Mouse (Mus musculus) lung, adult 2 months (tissue): ENCODE results near the gene Gm21972. TPM values are rescaled to one million over a fixed set of nuclear protein-coding genes. Genes with fewer than 3 reads are reported as not detected.

Experiments used
- DNase-seq: peaks from one replicate; pipeline ENCODE4 v3.0.0; 2022
- H3K4me1 ChIP-seq: fragments of 200-500 bp; 2 replicates; pipeline ENCODE4 v1.6.1; 2011; ENCODE audit warnings: low read length; ENCODE audit not compliant: control insufficient read depth, insufficient read depth
- H3K4me3 ChIP-seq: fragments of 200-500 bp; replicated peaks from 2 replicates; pipeline ENCODE3; 2011; ENCODE audit warnings: low read depth, mild to moderate bottlenecking, control low read depth, low read length; ENCODE audit errors: extremely low read depth
- CTCF ChIP-seq: fragments of 200-500 bp; IDR thresholded peaks from 2 replicates; pipeline ENCODE4 v1.5.1; 2011; ENCODE audit warnings: mild to moderate bottlenecking, low read length, control low read depth; ENCODE audit not compliant: insufficient read depth
- POLR2A ChIP-seq: fragments of 200-500 bp; IDR thresholded peaks from 2 replicates; pipeline ENCODE4 v1.6.1; 2011; ENCODE audit warnings: low read depth, mild to moderate bottlenecking, control low read depth, low read length, borderline replicate concordance; ENCODE audit errors: extremely low read depth
- WGBS: fragments of 180-500 bp; shearing (Covaris S2); methylation state at CpG from one replicate; pipeline ENCODE4 v1.1.7; 2018; 5-methylcytosine and 5-hydroxymethylcytosine counted together
- polyA plus RNA-seq: library from polyadenylated mRNA; depleted of rRNA; stranded (reverse); fragments of >200 nt; gene quantifications from 2 replicates; pipeline ENCODE4 v1.2.3, GENCODE M21; 2012

Gene Gm21972
- polyA plus RNA-seq, 1 experiment = not detected

GRCm38 (mm10) chr1:86144001-86144944, 10.8 kb downstream of the Gm21972 start:
- peak; percentile 10 for DNase-seq
- Histone ChIP-seq H3K4me3 (no peak overlapping the region), H3K4me1 (peaks cover 3% of the 10 kb centered on the region; the same call in 1 of the 2 replicates)
- TF ChIP-seq POLR2A = no peak
- peak; percentile 22; the same call in 1 of the 2 replicates for TF ChIP-seq CTCF
- WGBS = 67% methylated on average over 21 of the region's 21 CpGs

GRCm38 (mm10) chr1:86146293-86146692, 12.9 kb downstream of the Gm21972 start:
- TF ChIP-seq CTCF (no peak), POLR2A (no peak)
- WGBS = 91% methylated on average over 5 of the region's 5 CpGs
- peaks cover 3% of the 10 kb centered on the region; the same call in 1 of the 2 replicates for H3K4me1 ChIP-seq
- DNase-seq = no peak
- H3K4me3 ChIP-seq = no peak overlapping the region

- Histone ChIP-seq H3K4me3 (no peak overlapping the region), H3K4me1 (peaks cover 3% of the 10 kb centered on the region; the same call in 1 of the 2 replicates)
- no peak for DNase-seq
- WGBS = 55% methylated on average over 5 of the region's 5 CpGs
- no peak for TF ChIP-seq POLR2A
- no peak for TF ChIP-seq CTCF
Observed at GRCm38 (mm10) chr1:86147557-86147956, 14.1 kb downstream of the Gm21972 start.

GRCm38 (mm10) chr1:86148161-86148560, 14.7 kb downstream of the Gm21972 start:
- TF ChIP-seq CTCF (no peak), POLR2A (no peak)
- H3K4me1 ChIP-seq = peaks cover 3% of the 10 kb centered on the region; the same call in 1 of the 2 replicates
- no peak overlapping the region for H3K4me3 ChIP-seq
- 61% methylated on average over 9 of the region's 9 CpGs for WGBS
- DNase-seq = no peak

DNA sequence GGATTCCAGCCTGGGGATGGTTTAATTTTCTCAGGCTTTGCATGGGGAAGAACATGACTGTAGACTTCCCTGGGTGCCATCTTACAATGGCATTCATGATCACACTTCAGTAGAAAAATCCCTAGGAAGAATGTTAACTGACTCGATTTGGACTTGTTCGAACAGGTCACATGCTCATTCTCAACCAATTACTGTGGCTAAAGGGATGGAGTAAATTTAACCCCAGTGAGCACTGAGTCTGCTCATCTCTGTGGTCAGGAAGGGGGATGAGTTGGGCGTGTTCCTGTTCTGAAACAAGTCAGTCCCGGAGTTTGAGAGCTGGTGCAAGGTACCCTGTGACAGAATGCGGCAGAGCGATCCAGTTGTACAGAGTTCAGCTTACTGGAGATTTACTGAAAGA, 17.5 kb downstream of the Gm21972 start:
- Histone ChIP-seq H3K4me1 (peaks cover 3% of the 10 kb centered on the region; the same call in 1 of the 2 replicates), H3K4me3 (no peak overlapping the region)
- 78% methylated on average over 6 of the region's 6 CpGs for WGBS
- DNase-seq = no peak
- TF ChIP-seq CTCF (no peak), POLR2A (no peak)

DNA sequence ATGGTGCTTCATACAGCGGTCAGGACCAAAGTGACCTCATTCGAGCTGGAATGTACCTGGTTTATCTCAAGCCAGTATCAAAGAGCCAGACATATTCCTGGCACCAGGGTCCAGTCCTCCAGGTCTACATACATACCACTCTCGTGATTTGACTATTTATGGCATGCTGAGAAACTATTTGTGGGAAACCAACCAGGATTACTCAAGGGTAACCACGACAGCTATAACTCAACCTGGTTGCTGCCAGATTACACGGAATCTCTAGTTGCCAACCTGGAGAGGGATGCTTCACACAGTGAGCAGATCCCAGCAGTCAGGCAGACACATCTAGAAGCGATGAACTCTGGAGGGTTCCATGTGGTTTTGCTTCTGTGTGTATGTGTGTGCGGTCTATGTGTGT, 17.9 kb downstream of the Gm21972 start:
- Histone ChIP-seq H3K4me3 (no peak overlapping the region), H3K4me1 (peaks cover 3% of the 10 kb centered on the region; the same call in 1 of the 2 replicates)
- TF ChIP-seq POLR2A (no peak), CTCF (no peak)
- no peak for DNase-seq
- WGBS = 78% methylated on average over 7 of the region's 7 CpGs

DNA sequence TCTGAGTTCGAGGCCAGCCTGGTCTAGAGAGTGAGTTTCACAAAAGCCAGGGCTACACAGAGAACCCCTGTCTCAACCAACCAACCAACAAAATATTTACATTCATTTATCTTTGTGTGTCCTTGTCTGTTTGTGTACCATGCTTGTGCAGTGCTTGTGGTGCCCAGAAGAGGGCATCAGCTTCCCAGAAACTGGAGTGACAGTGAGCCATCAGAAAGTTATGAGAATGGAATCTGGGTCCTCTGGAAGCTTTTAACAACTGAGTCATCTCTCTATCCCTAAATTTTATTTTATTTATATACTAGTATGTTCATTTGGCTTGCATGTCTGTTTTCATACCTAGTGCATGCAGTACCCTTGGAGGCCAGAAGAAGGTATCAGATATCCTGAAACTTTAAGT, 19.2 kb downstream of the Gm21972 start:
- no peak overlapping the region for H3K4me3 ChIP-seq
- peaks cover 3% of the 10 kb centered on the region; the same call in 1 of the 2 replicates for H3K4me1 ChIP-seq
- TF ChIP-seq CTCF (peak; percentile 24; the same call in 1 of the 2 replicates), POLR2A (no peak)
- 85% methylated on average over 1 of the region's 1 CpGs for WGBS
- DNase-seq = no peak

DNA sequence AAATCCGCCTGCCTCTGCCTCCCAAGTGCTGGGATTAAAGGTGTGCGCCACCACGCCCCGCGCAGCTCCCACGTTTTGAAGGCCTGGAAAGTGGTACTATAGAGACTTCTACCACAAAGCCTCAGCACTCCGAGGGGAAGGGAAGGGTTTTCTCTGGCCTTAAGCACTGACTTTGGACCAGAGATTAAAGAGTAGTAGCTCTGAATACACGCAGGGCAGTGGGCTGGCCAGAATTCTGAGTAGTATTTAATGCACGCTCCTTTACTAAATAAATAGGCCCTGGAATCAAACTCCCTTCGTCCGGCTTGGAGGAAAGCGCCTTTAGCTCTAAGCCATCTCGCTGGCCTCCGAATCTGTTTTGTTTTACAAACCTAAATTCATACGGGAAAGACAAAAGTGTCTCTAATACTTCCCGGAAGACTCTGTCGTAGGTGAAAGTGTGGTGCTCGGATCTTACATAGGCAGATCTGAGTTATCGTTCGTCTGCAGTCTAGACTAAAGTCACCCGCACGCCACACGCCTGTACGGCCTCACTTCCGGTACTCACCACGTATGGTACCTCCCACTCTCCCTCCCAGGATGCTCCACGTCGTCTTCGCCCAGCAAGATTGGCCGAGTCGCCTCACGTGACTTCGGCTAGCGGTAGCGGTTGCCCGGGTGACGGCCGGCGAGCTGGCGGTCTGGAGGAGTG, 20.8 kb downstream of the Gm21972 start, which contains the start of gene Armc9:
Armc9 (plus strand) TSS at position 648 of the 691 bp plus-strand sequence.
- peak; percentile 99; the same call in 1 of the 2 replicates for TF ChIP-seq POLR2A
- no peak for TF ChIP-seq CTCF
- peak; percentile 90 for DNase-seq
- WGBS = 2% methylated on average over 40 of the region's 40 CpGs
- H3K4me3 ChIP-seq = peak within 1 kb of the TSS; percentile 90
- peaks cover 3% of the 10 kb centered on the region; the same call in 1 of the 2 replicates for H3K4me1 ChIP-seq

DNA sequence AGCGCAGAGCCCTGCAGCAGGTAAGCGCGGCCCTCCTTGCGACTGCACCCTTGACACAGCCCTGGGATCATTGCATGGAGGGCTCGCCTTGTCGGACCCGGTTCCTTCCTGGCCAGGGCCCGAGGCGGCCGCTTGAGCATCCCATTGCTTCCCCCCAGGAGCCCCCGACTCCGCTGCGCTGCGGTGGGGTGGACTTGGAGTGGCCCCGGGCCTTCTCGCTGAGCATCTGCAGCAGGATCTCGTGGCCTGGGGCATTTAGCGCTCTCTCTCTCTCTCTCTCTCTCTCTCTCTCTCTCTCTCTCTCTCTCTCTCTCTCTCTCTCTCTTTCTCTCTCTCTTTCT, 21.4 kb downstream of the Gm21972 start:
- peaks cover 3% of the 10 kb centered on the region; the same call in 1 of the 2 replicates for H3K4me1 ChIP-seq
- no peak for DNase-seq
- TF ChIP-seq CTCF = no peak
- TF ChIP-seq POLR2A = no peak
- under 1% methylated on average over 18 of the region's 18 CpGs for WGBS
- H3K4me3 ChIP-seq = peak overlapping the region; percentile 90
